Mouse (Mus musculus) central nervous system, embryonic 11.5 days (tissue): ENCODE measurements around the gene Baz1a. TPM values are rescaled to one million over a fixed set of nuclear protein-coding genes. Genes with fewer than 3 reads are reported as not detected.

Source experiments
- polyA plus RNA-seq: library from polyadenylated mRNA; depleted of rRNA; stranded (reverse); fragments of >200 nt; gene quantifications from 2 replicates; pipeline ENCODE4 v1.2.3, GENCODE M21; 2012; rRNA removed

The Baz1a gene
- polyA plus RNA-seq, result 24.1 and 37.6 TPM in 2 replicates

DNA sequence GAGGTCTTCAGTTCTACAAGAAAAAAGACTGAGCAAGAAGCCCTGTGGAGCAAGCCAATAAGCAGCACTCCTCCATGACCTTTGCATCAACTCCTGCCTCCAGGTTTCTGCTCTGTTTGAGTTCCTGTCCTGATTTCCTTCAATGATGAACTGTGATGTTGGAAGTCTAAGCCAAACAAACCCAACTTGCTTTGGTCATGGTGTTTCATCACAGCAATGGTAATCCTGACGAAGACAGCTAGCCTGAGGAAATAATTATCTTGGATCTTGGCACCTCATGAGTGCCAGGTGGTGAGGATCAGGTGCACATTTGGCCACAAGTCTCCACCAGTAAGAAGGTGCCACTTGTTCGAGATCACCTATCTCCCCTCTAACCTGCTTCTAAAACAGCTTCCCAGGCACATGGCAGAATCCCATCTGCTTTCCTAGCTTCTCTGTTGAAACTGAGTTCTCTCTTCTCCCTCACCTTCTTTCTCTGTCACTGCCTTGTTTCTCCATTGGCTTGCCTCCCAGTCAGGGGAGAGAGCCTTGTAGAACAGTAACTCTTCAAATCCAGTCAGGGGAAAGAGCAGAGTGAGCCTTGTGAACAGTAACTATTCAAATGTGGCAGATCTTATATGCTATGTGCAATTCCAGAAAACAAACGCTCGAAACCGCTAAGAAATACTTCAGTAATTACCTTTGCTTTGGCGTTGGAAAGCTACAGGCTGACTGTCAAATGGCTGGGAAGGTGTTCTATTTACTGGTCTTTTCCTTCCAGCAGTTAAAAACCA, at the start of gene Baz1a:
TSS of gene Baz1a (minus strand) at position 723 of the 773 bp plus-strand sequence.

DNA sequence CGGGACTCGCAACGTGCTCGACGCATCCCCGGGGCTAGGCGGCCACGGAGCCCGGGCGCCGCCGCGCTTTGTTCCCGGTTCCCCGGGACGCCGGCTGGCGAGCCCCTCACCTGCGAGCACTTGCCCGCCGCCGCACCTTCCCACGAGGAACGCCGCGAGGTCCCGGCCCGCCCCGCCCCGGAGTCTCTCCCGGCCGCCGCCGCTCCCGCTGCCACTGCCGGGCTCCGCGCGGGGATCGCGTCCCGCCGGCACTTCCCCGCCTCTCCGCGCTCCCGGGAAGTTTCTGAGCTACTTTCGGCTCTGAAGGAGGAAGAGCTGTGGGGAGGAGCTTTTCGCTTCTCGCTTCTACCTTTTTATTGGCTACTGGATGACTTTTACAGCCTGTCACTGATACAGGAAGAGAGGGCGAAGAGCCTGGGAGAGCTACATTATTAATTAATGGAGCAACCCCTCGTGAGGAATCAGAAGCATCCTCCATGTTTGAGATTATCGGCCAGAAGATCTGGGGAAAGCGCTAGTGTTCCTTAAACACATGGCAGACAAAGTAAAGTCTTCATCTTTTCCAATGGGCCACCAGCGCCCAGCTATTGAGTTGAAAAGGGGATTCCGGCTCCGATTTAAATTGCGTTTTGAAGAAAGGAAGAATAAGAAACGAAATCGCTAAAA, 28.0 kb downstream of the Baz1a start, which contains the start of gene Gm20403:
TSS of gene Gm20403 (minus strand) at position 478 of the 666 bp plus-strand sequence.

DNA sequence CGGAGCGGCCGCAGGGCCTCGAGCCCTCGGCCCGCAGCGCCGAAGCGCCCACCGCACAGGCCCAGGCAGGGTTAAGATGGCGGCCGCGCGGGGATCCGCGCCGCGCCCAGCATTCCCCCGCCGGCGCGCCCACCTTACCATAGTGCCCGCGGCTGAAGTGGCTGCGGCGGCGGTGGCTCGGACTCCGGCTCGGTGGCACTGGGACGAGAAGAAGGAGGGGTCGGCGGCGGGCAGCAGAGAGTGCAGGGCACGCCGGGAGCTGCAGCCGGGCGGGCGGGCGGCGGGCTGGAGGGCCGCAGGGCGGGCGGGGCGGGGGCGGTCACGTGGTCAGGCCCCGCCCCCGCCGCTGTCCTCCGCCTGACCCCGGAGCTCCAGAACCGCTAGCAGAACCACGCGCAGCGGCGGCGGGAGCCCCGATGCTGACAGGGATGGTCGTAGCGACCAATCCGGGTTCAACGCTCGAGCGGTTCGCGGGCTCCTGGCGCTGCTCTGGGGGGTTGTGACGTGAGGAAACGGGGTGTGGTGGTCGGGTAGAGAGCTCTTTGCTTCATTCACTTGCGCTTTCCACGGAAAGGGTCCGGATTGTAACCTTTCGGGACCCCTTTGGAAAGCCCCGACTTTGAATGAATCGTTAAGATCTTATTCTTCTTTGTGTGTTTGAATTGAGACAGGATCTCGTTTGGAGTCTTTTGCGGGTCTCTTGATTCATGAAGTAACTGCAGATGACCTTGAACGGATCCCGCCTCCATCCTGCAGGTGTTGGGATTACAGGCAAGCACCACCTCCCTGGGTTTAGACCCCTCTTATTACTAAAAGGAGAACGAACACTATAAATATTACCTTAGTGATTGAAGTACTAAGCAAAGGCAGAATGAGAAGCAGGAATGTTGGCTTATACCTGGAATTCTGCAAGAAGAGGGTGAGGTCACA, 151.3 kb downstream of the Baz1a start, which contains the start of gene Cfl2:
TSS of gene Cfl2 (minus strand) at position 272 of the 930 bp plus-strand sequence.

Other genes starting within 250 kb of the Baz1a start
- gene Snx6, start 218.6 kb downstream of the Baz1a start, polyA plus RNA-seq, result 102 and 121 TPM in 2 replicates
- gene Cfl2, start 151.5 kb downstream of the Baz1a start, polyA plus RNA-seq, result 58.3 and 86.6 TPM in 2 replicates
- not detected in 2 replicates for gene Gm20403, start 27.8 kb downstream of the Baz1a start, polyA plus RNA-seq
- 20.4 and 33.0 TPM in 2 replicates for gene 2700097O09Rik, start 65.8 kb upstream of the Baz1a start, polyA plus RNA-seq
- 69.2 and 75.8 TPM in 2 replicates for gene Srp54a, start 65.9 kb upstream of the Baz1a start, polyA plus RNA-seq
- gene Fam177a, start 110.1 kb upstream of the Baz1a start, polyA plus RNA-seq, result 7.0 and 9.5 TPM in 2 replicates
- 34.5 and 38.2 TPM in 2 replicates for gene Srp54b, start 140.8 kb upstream of the Baz1a start, polyA plus RNA-seq
- not detected in 2 replicates for gene 1700047I17Rik2, start 185.2 kb upstream of the Baz1a start, polyA plus RNA-seq
- 38.5 and 55.4 TPM in 2 replicates for gene Srp54c, start 215.8 kb upstream of the Baz1a start, polyA plus RNA-seq